Mouse (Mus musculus) liver, embryonic 11.5 days (tissue): ENCODE measurements around the gene Gm44. TPM values are rescaled to one million over a fixed set of nuclear protein-coding genes. Genes with fewer than 3 reads are reported as not detected.
"Not testable (repeated sequence)": the region's sequence is repeated elsewhere in the genome, so short reads cannot be mapped to it uniquely, and the experiment has no call there.

ENCODE experiments used
- ATAC-seq: fragments of 200-750 bp; cut with Nextera tagmentation; replicated peaks from 2 replicates; pipeline ENCODE4 v1.8.0; 2017; ENCODE audit warnings: moderate number of reproducible peaks, mild to moderate bottlenecking, moderate TSS enrichment, moderate library complexity; ENCODE audit not compliant: low FRiP score
- DNase-seq: peaks from one replicate; pipeline ENCODE4 v3.0.0-alpha.2; 2017; ENCODE audit warnings: low spot score
- H3K27ac ChIP-seq: fragments of 300-500 bp; sonication (generic); 2 replicates; pipeline ENCODE4 v1.5.1; 2014; ENCODE audit warnings: mild to moderate bottlenecking, low read depth, low read length, control low read depth
- H3K27me3 ChIP-seq: fragments of 300-500 bp; sonication (generic); replicated peaks from 2 replicates; pipeline ENCODE4 v1.6.1; 2014; ENCODE audit warnings: low read length, mixed read lengths; ENCODE audit not compliant: control insufficient read depth, insufficient read depth
- H3K36me3 ChIP-seq: fragments of 300-500 bp; sonication (generic); 2 replicates; pipeline ENCODE4 v1.6.1; 2014; ENCODE audit warnings: mild to moderate bottlenecking, low read length, moderate library complexity, mixed read lengths; ENCODE audit not compliant: control insufficient read depth, insufficient read depth
- H3K4me1 ChIP-seq: fragments of 300-500 bp; sonication (generic); replicated peaks from 2 replicates; pipeline ENCODE4 v1.6.1; 2014; ENCODE audit warnings: low read length, mixed read lengths; ENCODE audit not compliant: control insufficient read depth, insufficient read depth
- H3K4me2 ChIP-seq: fragments of 300-500 bp; sonication (generic); 2 replicates; pipeline ENCODE4 v1.6.1; 2014; ENCODE audit warnings: mild to moderate bottlenecking, control low read depth, moderate library complexity
- H3K4me3 ChIP-seq: fragments of 300-500 bp; sonication (generic); 2 replicates; pipeline ENCODE4 v1.5.1; 2014; ENCODE audit warnings: low read depth, low read length, control low read depth
- H3K9ac ChIP-seq: fragments of 300-500 bp; sonication (generic); 2 replicates; pipeline ENCODE4 v1.6.1; 2014; ENCODE audit warnings: low read depth, low read length, control low read depth
- H3K9me3 ChIP-seq: fragments of 300-500 bp; sonication (generic); 2 replicates; pipeline ENCODE4 v1.6.1; 2016; ENCODE audit warnings: low read length, inconsistent platforms, mixed read lengths; ENCODE audit not compliant: control insufficient read depth
- WGBS: fragments of 180-500 bp; shearing (Covaris S2); extraction: QIAGEN DNeasy Blood & Tissue Kit; methylation state at CpG from one replicate; pipeline ENCODE4 v1.1.7; 2014; 5-methylcytosine and 5-hydroxymethylcytosine counted together
- polyA plus RNA-seq: library from polyadenylated mRNA; unstranded; fragments of >200 nt; fragmentation: Nextera tagmentation; extraction: Ambion mirVana; gene quantifications from 2 replicates; pipeline ENCODE4 v1.2.1, GENCODE M21; 2014

Gene Gm44
- polyA plus RNA-seq: not detected in 2 replicates

DNA sequence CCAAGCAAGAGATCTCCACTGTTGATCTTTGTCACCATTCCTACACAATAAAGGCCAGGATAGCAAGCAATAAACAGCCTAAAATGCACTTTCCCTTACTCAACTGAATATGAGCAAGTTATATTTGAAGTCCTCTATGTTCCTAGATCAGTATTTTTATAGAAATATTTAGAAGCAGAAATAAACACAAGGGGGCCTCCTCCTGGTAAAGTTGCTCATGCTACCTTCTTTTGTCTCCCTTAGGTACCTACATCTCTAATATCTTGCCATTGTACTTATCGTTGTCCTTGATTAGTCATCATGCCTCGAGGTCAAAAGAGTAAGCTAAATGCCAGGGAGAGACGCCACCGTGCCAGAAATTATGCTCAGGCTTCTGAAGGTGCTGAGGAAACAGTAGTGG lies at the start of gene Gm44:
TSS of gene Gm44 (plus strand) at position 301 of the 400 bp plus-strand sequence.
- Histone ChIP-seq H3K27me3 (no peaks in the 10 kb centered on the region), H3K4me1 (no peaks in the 10 kb centered on the region), H3K4me3 (no peak within 1 kb of the TSS), H3K36me3 (no peaks in the 10 kb centered on the region), H3K4me2 (no peak within 1 kb of the TSS), H3K9me3 (no peaks in the 10 kb centered on the region), H3K27ac (no peak within 1 kb of the TSS), H3K9ac (no peak within 1 kb of the TSS)
- ATAC-seq: no peak
- no peak for DNase-seq
- WGBS: 77% methylated on average over 4 of the region's 4 CpGs

DNA sequence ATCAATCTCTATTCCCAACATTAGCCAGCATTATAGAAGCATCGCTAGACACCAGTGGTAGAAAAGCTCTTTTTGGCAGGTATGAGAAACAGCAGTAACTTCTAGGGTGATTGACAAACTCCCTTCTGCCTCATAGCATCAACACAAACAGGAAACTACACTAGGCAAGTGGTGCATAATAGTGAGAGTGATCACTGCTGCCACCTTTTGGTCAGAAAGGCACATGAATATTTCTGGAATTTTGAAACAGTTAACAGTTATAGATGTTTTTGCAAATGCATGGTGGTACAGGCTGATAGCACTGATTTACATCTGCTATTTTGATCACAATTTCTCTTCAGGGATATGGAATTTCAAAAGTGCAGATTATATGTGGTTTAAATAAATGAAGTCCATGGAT lies 36.0 kb downstream of the Gm44 start:
- 50% methylated on average over 1 of the region's 1 CpGs for WGBS
- Histone ChIP-seq H3K9ac (no peak overlapping the region), H3K4me2 (no peak overlapping the region), H3K9me3 (no peaks in the 10 kb centered on the region), H3K4me1 (no peaks in the 10 kb centered on the region), H3K4me3 (no peak overlapping the region), H3K36me3 (no peaks in the 10 kb centered on the region), H3K27ac (no peak overlapping the region), H3K27me3 (no peaks in the 10 kb centered on the region)
- ATAC-seq (no peak), DNase-seq (no peak)

DNA sequence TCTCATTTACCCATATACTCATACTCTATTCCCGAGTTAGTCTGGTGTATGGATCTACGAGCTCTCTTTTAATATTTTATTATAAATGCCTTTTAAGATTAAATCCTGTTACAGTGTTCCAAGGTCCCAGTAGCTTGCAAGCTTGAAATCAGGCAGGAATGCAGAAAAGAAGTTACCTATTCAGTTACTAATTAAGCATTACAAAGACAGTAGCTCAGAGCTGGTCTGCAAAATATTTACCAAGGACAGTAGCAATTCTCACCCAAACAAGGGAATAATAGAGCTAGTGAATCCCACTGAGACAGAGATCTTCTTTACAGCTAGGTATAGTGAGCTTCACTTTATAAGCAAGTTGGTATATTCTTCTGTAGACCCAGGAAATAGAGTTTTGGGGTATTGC lies 46.3 kb downstream of the Gm44 start:
- H3K4me2 ChIP-seq, H3K9me3 ChIP-seq, H3K36me3 ChIP-seq, H3K4me1 ChIP-seq, DNase-seq, H3K27me3 ChIP-seq, H3K9ac ChIP-seq, ATAC-seq, H3K4me3 ChIP-seq, H3K27ac ChIP-seq: not testable (repeated sequence)
- WGBS: 64% methylated on average over 2 of the region's 2 CpGs
